Mouse (Mus musculus) adrenal gland (tissue): ENCODE results near the gene Pak4.
"Not testable (repeated sequence)": the region's sequence is repeated elsewhere in the genome, so short reads cannot be mapped to it uniquely, and the experiment has no call there.

Source experiments
- intact Hi-C: fragments of 180-260 bp; cut with DNase I; formaldehyde crosslinking; loops from one replicate; pipeline ENCODE4 v1.15.1; 2025

Gene Pak4

GRCm38 (mm10) chr7:28567539-28567938 is 30.4 kb downstream of the Pak4 start:
- intact Hi-C loops = no loop called here

GRCm38 (mm10) chr7:28565407-28565806 is 32.6 kb downstream of the Pak4 start:
- intact Hi-C loops = no loop called here

DNA sequence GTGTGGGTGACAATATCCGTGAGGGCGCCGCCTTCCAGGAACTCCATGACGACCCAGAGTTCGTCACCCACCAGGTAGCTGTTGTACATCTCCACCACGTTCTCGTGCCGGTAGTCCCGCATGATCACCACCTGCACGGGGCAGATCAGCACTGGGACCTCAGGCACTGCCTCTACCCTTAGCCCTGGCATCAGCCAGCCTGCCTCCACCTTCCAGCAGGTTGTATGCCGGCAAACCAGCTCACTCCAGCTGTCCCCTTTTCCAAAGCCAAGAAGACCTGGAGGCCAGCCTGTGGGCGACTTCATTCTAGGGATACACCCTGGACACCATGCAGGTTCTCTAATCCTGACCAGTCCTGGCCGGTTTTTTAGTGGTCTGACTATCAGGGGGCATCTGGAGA is 35.0 kb downstream of the Pak4 start:
- intact Hi-C loops = no loop called here

- intact Hi-C loops = no loop called here
Measured at GRCm38 (mm10) chr7:28562371-28562770, 35.6 kb downstream of the Pak4 start.

GRCm38 (mm10) chr7:28561967-28562366 is 36.0 kb downstream of the Pak4 start:
- intact Hi-C loops = no loop called here

GRCm38 (mm10) chr7:28560856-28561255 is 37.1 kb downstream of the Pak4 start:
- intact Hi-C loops = no loop called here

DNA sequence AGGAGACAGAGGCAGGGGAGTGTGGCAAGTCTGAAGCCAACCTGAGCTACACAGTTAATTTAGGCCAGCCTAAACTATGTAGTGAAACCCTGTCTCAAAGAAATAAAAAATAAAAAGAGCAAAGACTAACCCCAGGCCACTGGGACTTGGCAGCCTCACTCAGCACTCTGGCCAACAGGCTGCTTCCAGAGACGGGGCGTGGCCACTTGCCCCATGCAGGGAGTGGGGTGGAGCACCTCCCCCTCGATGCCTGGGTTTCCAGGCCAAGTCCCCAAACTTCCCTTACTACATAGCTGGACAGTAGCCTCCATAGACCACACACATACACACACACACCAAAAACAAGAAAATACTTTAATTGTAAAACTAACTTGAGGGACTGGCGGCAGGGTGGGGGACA is 39.5 kb downstream of the Pak4 start:
- intact Hi-C loops = no loop called here

- intact Hi-C loops = no loop called here
Measured at GRCm38 (mm10) chr7:28557708-28558107, 40.3 kb downstream of the Pak4 start.

DNA sequence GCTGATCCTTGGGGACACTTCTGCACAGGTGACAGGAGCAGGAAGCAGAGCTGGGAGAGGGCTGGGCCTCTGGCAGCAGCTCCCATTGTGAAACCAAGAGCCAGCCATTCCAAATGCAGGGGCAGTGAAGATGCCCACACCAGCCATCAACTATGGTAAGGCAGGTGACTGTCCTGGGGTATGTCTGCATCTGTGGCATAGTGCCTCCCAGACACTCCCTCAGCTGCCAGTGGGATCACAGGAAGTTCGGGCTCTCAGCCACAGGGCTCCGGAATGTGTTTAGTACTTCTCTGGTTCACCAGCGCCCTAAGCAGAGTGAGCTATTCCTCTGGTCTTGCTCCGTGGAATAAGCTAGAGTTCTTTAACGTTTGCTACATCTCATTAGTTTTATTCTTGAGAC is 40.9 kb downstream of the Pak4 start:
- intact Hi-C loops = no loop called here

DNA sequence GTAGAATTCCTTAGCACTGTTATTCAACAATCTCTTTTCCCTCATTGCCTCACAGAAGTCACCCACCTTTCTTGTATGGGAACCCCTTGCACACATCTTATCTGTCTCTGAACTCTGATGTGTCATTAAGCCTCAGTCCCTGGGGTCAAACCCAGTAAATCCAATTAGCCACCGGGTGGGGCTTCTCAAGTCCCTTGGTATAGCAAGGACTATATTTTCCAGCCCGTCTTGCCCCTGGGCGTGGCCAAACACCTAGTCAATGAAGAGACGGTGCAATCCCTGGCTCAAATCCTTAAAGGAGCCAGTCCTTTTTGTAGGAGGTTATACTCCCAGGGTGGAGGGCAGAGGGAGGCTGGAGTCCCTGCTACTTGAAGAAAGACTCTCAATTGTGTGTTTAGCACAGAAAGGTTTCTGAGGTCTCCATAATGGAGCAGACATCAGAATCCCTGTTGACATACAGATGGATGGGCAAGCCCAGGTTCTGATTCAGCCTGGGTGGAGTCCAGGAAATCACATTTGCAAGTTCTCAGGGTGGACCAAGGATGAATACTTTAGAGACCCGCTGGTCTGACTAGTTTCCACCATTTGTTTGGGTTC is 41.9 kb downstream of the Pak4 start:
- intact Hi-C loops = no loop called here

DNA sequence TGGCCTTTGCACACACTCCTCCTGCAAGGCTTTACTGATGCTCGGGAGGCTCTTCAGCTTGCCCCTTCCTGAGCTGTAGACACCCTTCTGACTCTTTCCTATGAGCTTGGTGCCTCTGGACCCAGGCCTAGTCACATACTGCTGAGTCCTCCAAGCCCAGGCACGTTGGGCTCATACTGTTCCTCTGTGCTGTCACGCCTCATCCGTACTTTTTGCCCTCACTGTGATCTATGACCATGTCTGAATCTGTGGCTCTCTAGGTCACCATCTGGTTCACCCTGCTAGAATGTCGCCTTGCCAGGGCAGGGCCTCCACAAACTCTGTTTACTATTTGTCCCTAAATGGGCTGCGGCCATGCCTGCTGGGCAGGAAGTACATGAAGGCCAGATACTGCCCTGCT is 44.9 kb downstream of the Pak4 start:
- intact Hi-C loops = no loop called here

- intact Hi-C loops = no loop called here
Measured at GRCm38 (mm10) chr7:28547628-28548027, 50.4 kb downstream of the Pak4 start.

DNA sequence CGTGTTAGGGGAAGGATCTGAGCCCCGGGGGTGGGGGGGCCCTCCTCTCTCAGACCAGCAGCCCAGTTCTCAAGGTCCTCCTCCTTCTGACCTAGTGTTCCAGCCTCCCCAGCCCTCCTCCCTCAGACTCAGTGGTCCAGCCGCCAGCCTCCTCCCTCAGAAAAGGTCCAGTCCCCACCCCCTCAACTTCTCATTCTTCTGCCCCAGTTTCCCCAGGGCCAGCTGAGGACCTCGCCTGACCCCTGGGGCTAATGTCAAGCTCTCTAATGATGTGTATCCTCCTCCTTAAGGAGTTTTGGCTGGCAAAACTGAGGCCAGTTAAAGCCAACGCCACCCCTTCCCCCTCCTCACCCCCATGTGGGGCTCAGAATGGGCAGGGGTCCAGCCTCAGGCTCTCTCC is 50.8 kb downstream of the Pak4 start, which contains the start of gene Nccrp1:
Nccrp1 (minus strand) TSS at position 101 of the 400 bp plus-strand sequence.
- intact Hi-C loops = no loop called here

GRCm38 (mm10) chr7:28546649-28547048 is 51.3 kb downstream of the Pak4 start:
- intact Hi-C loops = no loop called here

GRCm38 (mm10) chr7:28545891-28546210 is 52.1 kb downstream of the Pak4 start:
- intact Hi-C loops = no loop called here

DNA sequence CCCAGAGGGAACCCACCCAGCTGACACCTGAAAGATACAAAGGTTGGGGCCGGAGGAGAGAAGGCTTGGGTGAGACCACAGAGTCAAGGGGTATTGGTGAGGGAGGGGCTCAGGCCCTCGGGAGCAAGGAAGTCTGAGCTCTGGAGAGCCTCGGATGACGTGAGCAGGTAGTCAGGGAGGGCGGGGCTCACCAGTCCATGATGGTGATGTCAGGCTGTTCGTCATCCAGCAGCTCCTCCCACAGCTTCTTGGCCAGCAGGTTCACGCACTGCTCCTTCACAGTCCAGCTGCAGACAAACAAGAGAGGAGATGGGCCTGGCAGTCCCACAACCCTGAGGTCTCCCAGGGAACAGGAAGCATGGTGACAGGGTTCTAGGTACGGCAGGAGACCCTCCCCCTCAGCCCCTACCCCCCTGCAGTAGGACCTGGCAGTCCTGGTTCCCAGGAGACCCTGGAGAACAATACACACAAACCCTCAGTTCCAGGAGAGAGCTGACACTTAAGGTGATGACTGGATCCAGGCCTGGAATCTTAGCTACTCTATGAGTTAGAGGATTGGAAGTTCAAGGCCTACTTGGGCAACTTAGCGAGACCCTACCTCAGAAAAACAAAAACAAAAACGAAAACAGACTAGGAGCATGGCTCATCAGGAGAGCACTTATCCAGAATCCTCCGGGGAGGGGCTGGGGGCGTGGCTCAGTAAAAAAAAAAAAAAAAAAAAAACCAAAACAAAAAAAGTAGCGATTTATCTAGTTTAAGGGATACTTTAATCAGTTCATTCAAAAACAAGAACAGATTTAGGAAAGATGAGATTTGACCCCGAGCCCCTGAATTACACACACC is 52.7 kb downstream of the Pak4 start:
- intact Hi-C loops = no loop called here

DNA sequence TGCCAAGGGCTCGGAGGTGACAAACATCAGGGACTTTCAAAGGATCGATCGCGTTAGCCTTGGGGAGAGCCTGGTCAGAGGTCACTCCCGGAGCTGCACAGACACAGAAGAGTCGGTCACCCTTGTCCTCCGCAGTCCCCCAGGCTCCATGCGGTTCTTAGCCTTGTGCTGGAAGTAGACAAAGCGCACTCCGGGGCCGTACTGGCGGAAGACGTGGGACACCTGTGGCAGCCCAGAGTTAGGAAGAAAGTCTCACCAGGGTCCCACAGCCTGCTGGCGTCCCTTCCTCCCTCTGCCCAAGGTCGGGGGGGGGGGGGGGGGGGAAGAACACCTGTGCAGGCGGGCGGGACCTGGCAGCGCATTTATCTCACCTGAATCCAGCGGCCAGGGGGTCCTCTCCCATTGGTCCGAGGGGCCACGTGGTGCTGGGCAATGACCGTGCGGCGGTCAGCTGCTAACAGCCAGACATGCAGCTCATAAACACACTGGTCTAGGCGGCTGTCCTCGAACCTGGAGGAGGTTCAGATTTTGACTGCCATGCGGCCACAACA is 53.9 kb downstream of the Pak4 start:
- intact Hi-C loops = no loop called here

GRCm38 (mm10) chr7:28540526-28540925 is 57.5 kb downstream of the Pak4 start, which contains the start of gene Sycn:
Gene Sycn, plus strand, starts transcription at chr7:28540885.
- intact Hi-C loops = no loop called here

DNA sequence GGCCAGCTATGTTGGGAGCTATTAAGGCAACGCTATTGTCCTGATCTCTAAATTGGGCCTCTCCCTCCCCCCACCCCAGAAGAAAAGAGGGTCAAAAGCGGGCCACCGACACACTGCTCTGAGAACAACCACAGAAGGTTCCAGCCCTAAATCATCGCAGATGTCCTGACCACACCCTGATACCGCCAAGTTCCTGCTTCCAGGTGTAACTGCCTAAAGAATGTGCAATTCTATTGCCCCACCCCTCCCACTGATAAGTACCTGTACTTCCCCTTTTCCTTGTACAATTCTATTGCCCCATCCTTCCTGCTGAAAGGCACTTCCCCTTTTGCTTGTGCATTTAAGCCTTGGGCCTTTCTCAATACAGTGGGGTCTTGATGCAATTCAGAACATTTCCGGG is 59.1 kb downstream of the Pak4 start:
- intact Hi-C loops = not testable (repeated sequence)

DNA sequence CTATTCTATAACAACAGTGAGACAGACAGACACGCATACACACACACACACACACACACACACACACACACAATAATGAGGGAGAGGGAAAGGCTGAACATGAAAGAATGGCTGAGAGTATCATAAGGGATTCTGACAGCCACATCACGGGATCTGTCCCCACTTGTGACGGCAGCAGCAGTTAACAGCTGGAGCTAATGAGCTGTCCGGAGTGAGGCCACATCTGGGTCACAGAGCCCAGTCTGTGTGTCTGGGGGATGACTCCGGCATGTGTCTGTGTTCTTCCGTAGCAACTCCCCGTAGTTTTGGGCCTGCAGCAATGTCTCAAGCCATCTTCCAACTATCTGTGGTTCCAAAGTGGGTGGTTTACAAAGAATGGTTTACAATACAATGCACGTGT is 66.0 kb downstream of the Pak4 start:
- intact Hi-C loops = no loop called here

GRCm38 (mm10) chr7:28527922-28528719 is 69.9 kb downstream of the Pak4 start:
- intact Hi-C loops = loop anchor here (2.0 to 5.0 kb wide), 3 partner anchors 37 to 81 kb away; no protein-coding TSS in a partner anchor

DNA sequence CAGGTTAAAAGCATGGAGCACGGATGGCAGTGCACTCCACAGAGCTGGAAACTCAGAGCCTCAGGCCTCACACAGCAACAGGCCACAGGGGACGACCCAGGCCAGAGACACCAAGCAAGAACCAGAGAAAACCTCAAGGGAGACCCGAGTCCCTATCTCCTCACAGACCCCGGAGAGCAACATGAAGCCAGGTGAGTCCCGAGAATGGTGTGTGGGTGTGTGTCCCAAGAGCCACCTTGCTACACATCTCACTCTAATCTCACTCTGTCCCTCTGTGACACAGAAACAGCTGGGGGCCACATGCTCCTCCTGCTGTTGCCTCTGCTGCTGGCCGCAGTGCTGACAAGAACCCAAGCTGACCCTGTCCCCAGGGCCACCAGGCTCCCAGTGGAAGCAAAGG is 75.4 kb downstream of the Pak4 start, which contains the start of gene Ifnl3:
Ifnl3 (plus strand) TSS at position 301 of the 400 bp plus-strand sequence.
- intact Hi-C loops = not testable (repeated sequence)
